Mouse (Mus musculus) liver, embryonic 13.5 days (tissue): ENCODE measurements at regions not wholly inside any gene's neighbourhood (a gene's known extent, or its start where the extent isn't known, plus 50 kb on each side); places are given as distances from the start of the nearest gene placed in this dataset.

ENCODE experiments used
- ATAC-seq: fragments of 200-750 bp; cut with Nextera tagmentation; 2 replicates; pipeline ENCODE4 v1.8.0; 2017; ENCODE audit warnings: low read depth, mild to moderate bottlenecking, moderate number of reproducible peaks, moderate library complexity
- DNase-seq: peaks from one replicate; pipeline ENCODE4 v3.0.0; 2022
- H3K27ac ChIP-seq: fragments of 300-500 bp; sonication (generic); 2 replicates; pipeline ENCODE4 v1.5.1; 2015; ENCODE audit warnings: moderate library complexity, mild to moderate bottlenecking, inconsistent platforms
- H3K27me3 ChIP-seq: fragments of 300-500 bp; sonication (generic); 2 replicates; pipeline ENCODE4 v1.6.1; 2015; ENCODE audit warnings: mild to moderate bottlenecking, inconsistent platforms
- H3K36me3 ChIP-seq: fragments of 300-500 bp; sonication (generic); 2 replicates; pipeline ENCODE4 v1.6.1; 2015; ENCODE audit warnings: mild to moderate bottlenecking, inconsistent platforms
- H3K4me1 ChIP-seq: fragments of 300-500 bp; sonication (generic); replicated peaks from 2 replicates; pipeline ENCODE4 v1.6.1; 2015; ENCODE audit warnings: inconsistent platforms
- H3K4me2 ChIP-seq: fragments of 300-500 bp; sonication (generic); 2 replicates; pipeline ENCODE4 v1.6.1; 2015; ENCODE audit warnings: inconsistent platforms, mild to moderate bottlenecking, moderate library complexity
- H3K4me3 ChIP-seq: fragments of 300-500 bp; sonication (generic); replicated peaks from 2 replicates; pipeline ENCODE4 v1.5.1; 2015; ENCODE audit warnings: mild to moderate bottlenecking, inconsistent platforms
- H3K9ac ChIP-seq: fragments of 300-500 bp; sonication (generic); 2 replicates; pipeline ENCODE4 v1.6.1; 2015; ENCODE audit warnings: mild to moderate bottlenecking, inconsistent platforms
- H3K9me3 ChIP-seq: fragments of 300-500 bp; sonication (generic); replicated peaks from 2 replicates; pipeline ENCODE4 v1.6.1; 2016; ENCODE audit warnings: inconsistent platforms
- WGBS: fragments of 180-500 bp; shearing (Covaris S2); methylation state at CpG from one replicate; pipeline ENCODE4 v1.1.7; 2015; ENCODE audit not compliant: insufficient replicate concordance; 5-methylcytosine and 5-hydroxymethylcytosine counted together

DNA sequence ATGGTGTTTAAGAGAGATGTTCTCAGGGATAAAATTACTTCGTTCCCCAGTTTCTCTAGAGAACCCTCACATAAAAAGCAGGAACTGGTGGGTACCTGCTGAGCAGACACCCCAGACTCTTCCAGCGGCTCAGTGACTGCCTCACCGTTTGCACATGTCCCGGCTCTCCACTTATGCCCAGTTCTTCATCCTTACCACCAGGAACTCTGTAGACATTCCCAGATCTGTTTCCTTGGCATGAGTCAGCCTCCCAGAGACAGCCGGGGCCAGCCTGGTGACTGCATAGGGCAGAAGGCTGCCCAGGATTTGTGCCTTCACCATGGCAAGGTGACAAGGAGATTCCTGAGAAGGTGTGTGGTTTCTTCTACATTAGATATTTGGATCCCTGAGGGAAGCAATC is 81.6 kb upstream of the Rasgrf1 start:
- Histone ChIP-seq H3K27ac (no peak overlapping the region), H3K36me3 (no peaks in the 10 kb centered on the region), H3K9ac (no peak overlapping the region), H3K4me2 (no peak overlapping the region), H3K27me3 (no peaks in the 10 kb centered on the region), H3K4me1 (no peaks in the 10 kb centered on the region), H3K4me3 (no peak overlapping the region), H3K9me3 (no peaks in the 10 kb centered on the region)
- ATAC-seq (no peak), DNase-seq (no peak)
- 72% methylated on average over 5 of the region's 5 CpGs for WGBS

DNA sequence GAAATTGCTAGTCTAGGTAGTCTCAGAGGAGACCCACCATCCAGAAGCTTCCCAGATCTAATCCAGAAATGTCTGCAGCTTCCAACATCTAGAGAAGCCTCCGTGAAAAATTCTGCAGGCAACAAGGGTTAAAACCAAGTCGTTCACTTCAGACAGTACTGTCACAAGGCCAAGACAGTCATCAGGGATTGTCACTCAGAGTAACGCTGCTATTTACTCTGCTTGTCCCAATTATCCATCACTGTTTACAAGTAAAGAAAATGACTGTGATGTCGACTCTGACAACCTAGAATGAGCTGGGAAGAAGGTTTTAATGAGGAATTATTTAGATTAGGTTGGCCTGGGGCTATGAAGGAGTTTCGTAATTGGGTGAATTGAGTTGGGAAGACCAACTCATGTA is 82.1 kb upstream of the Rasgrf1 start:
- DNase-seq = no peak
- Histone ChIP-seq H3K4me3 (no peak overlapping the region), H3K27ac (no peak overlapping the region), H3K4me1 (no peaks in the 10 kb centered on the region), H3K4me2 (peak overlapping the region; percentile 38; the same call in 1 of the 2 replicates), H3K9me3 (no peaks in the 10 kb centered on the region), H3K36me3 (no peaks in the 10 kb centered on the region), H3K9ac (no peak overlapping the region), H3K27me3 (no peaks in the 10 kb centered on the region)
- no peak for ATAC-seq
- 55% methylated on average over 5 of the region's 5 CpGs for WGBS

DNA sequence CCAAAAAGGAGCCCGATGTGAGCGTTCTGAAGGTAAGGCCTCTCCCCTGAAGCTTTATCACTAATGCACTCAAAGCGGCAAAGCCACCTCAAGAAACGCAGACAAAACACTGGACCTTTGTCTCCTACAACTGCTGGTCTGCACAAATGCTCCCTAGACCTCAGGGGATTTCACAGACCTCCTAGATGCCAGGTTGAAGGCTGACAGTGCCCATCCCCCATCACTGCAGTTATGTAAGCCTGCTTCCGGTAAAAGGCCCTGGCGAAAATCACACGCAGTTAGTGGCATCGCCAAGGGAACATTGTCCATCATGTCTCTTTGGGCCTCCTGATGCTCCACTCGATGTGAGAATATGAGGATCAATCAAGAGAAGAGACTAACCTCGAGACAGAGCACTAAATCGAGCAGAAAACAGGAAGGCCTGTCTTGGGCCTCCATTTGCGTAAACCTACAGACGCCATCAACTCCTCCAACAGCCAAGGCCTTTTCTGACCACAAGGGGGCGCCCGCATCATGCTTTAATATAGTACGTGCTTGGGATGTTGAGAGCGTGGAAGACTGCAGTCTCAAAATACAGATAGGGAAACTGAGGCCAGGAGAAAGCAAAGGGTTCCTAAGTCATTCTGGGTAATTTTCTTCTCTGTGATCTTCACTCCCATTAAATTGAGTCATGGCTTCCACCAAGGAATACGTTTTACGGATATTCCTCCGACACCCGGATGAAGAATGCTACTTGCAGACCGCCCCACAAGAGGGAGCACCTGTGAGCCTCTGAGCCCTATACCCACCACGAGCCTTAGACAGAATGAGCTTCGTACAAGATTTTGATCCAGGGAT is 82.8 kb upstream of the Rasgrf1 start:
- Histone ChIP-seq H3K9me3 (no peaks in the 10 kb centered on the region), H3K4me3 (no peak overlapping the region), H3K27ac (no peak overlapping the region), H3K4me2 (peak overlapping the region; percentile 38), H3K4me1 (no peaks in the 10 kb centered on the region), H3K9ac (no peak overlapping the region), H3K27me3 (no peaks in the 10 kb centered on the region), H3K36me3 (no peaks in the 10 kb centered on the region)
- DNase-seq (peak; percentile 42), ATAC-seq (peak; percentile 53; the same call in 1 of the 2 replicates)
- WGBS = 34% methylated on average over 24 of the region's 24 CpGs

DNA sequence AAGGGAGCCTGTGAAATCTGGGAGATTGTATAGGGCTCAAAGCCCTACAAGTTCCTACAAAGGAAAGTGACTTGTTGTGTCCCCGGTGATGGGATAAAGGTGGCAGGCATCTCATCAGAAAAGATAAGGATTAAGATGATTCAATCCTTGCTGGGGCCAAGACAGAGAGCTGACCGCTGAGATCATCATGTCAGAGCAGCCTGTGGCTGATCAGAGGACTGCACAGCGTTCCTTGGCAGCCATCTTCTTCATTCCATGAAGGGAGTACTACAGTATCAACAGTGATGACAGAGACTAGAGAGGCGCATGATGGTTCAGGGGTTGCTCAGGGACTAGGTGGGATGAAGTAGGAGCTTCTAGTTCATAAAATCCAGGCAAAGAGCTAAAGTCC is 83.6 kb upstream of the Ankrd34c start:
- Histone ChIP-seq H3K9ac (no peak overlapping the region), H3K27ac (no peak overlapping the region), H3K4me3 (no peak overlapping the region), H3K36me3 (no peaks in the 10 kb centered on the region), H3K27me3 (no peaks in the 10 kb centered on the region), H3K9me3 (no peaks in the 10 kb centered on the region), H3K4me1 (no peaks in the 10 kb centered on the region), H3K4me2 (no peak overlapping the region)
- 57% methylated on average over 4 of the region's 4 CpGs for WGBS
- no peak for ATAC-seq
- no peak for DNase-seq

DNA sequence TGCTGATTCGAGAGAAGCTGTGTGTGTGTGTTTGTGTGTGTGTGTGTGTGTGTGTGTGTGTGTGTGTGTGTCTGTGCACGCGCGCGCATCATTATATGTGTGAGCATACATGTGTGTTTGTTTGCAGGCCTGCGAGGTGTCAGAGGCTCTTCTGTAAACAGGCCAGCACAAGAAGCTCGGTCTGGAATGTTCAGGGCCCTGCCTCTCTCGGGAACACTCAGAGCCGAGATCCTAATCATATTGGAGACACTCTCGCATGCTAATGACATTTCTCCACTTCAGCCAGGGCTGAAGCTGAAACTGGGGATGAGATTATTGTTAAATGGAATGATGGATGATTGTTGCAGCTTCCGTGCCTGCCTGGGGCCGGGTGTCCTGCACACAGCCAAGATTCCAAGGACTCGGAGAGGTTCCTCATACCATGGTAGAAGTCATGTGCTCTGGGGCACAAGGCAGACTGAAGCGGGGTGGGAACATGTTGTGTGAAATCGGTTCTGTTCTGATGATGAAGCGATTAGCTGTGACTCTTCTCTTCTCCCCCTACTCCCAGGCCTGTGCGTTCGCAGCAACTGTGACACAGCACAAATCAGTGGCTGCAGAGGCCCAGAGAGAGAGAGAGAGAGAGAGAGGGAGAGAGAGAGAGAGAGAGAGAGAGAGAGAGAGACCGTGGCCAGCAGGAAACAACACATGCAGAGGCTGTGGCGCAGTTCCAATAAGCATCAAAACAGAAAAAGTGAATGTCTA is 83.0 kb upstream of the Ankrd34c start:
- DNase-seq = no peak
- H3K27me3 ChIP-seq = no peaks in the 10 kb centered on the region
- H3K4me3 ChIP-seq = no peak overlapping the region
- no peaks in the 10 kb centered on the region for H3K4me1 ChIP-seq
- H3K9me3 ChIP-seq = no peaks in the 10 kb centered on the region
- H3K27ac ChIP-seq = no peak overlapping the region
- H3K4me2 ChIP-seq = no peak overlapping the region
- H3K9ac ChIP-seq = no peak overlapping the region
- ATAC-seq = no peak
- no peaks in the 10 kb centered on the region for H3K36me3 ChIP-seq
- 57% methylated on average over 20 of the region's 20 CpGs for WGBS

DNA sequence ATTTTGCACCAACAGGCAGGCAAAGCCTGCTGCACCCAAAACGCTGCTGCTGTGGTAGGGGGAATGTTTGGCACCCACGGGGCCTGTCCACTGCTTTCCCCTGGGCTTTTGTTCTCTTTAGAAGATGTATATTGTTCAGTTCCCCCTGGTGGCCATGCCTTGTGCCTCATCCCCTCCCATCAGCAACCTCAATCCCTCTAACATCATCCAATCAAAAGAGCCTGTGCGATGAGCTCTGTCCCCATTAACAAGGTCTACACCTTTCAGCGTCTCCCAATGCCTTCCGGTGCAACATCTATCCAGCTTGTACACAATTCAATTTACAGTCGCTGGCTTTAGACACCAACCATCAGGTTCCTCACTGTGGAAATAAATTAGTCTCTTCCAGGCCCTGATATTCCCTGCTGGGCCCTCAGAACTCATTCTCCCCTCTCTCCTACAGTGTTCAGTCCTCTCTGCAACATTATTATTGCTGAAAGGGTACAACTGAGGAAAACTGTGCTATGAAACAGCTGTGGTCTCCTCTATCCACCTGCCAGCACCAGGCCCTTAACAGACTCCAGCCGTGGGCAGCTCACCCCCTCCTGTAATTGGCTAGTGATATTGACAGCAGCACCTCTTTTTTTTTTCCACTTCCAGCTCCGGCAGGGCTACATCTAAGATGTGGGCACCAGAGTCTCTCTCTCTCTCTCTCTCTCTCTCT is 75.5 kb upstream of the Ankrd34c start:
- DNase-seq (no peak), ATAC-seq (no peak)
- no peaks in the 10 kb centered on the region for H3K27me3 ChIP-seq
- H3K4me3 ChIP-seq = no peak overlapping the region
- no peaks in the 10 kb centered on the region for H3K4me1 ChIP-seq
- WGBS = 42% methylated on average over 8 of the region's 8 CpGs
- no peaks in the 10 kb centered on the region for H3K36me3 ChIP-seq
- no peak overlapping the region for H3K27ac ChIP-seq
- no peak overlapping the region for H3K9ac ChIP-seq
- H3K9me3 ChIP-seq = no peaks in the 10 kb centered on the region
- H3K4me2 ChIP-seq = no peak overlapping the region

DNA sequence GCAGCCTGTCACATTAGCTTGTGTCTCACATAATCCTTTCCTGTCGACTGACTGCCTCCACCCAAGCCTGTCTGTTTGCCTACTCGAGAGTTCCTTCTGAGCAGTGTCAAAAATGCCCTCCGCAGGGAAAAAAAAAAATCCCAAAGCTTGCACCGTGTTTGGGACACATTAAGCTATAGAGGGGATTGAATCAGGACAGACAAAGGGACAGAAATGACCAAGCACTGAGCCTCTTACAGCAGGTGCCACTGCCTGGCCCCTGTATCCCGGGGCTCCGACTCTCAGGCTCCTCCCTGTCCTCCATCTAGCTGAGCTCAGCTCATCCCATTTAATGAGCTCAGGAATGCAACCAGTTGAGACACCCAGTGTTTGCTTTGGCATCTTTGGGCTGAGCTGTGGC is 69.1 kb upstream of the Ankrd34c start:
- 50% methylated on average over 6 of the region's 6 CpGs for WGBS

DNA sequence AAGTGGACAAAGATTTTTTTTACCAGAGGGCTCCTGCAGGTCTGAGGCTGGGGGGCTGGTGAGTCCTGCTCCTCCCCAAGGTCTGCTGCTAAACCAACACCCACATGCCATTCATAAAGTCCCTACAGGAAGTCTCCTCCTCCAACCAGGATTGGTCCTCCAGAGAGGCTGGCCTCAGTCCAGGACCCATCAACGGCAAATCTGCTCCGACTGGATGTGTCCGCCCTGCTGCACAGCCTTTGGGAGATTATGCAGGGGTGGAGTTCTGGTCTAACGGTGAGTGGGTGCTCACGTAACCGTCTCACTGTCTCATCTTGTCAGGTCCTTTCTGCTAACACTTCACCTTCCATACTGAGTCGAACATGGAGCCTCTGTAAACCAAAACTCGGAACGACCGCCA is 64.4 kb upstream of the Ankrd34c start:
- Histone ChIP-seq H3K9ac (no peak overlapping the region), H3K4me1 (no peaks in the 10 kb centered on the region), H3K4me3 (no peak overlapping the region), H3K36me3 (no peaks in the 10 kb centered on the region), H3K27ac (no peak overlapping the region), H3K4me2 (no peak overlapping the region), H3K27me3 (no peaks in the 10 kb centered on the region), H3K9me3 (no peaks in the 10 kb centered on the region)
- 77% methylated on average over 10 of the region's 10 CpGs for WGBS
- no peak for DNase-seq
- no peak for ATAC-seq

More for the DNA sequence above, 69.1 kb upstream of the Ankrd34c start:
- DNase-seq (no peak), ATAC-seq (no peak)
- Histone ChIP-seq H3K4me1 (no peaks in the 10 kb centered on the region), H3K9me3 (no peaks in the 10 kb centered on the region), H3K4me2 (no peak overlapping the region), H3K36me3 (no peaks in the 10 kb centered on the region), H3K27me3 (no peaks in the 10 kb centered on the region), H3K27ac (no peak overlapping the region), H3K4me3 (no peak overlapping the region), H3K9ac (no peak overlapping the region)

DNA sequence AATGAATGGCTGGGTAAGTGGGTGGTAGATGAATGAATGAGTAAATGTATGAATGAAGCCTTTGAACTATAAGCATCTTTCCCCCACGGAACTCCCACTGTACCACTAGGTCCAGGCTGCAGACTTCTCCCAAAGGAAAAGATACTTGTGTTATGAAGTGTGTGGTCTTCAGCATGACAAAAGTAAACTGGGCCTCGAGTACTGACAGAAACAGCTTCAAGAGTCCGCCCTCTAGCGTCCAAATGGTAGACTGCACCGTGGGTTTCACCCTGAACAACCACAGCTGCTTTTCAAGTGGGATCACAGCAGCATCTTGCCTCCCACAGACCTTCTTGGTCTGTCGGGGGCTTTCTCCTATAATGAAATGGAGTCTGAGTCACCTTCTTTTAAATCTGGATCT is 54.7 kb upstream of the Ankrd34c start:
- H3K27me3 ChIP-seq = no peaks in the 10 kb centered on the region
- H3K4me3 ChIP-seq = no peak overlapping the region
- no peak overlapping the region for H3K4me2 ChIP-seq
- no peaks in the 10 kb centered on the region for H3K36me3 ChIP-seq
- no peaks in the 10 kb centered on the region for H3K4me1 ChIP-seq
- H3K27ac ChIP-seq = no peak overlapping the region
- ATAC-seq (no peak), DNase-seq (no peak)
- WGBS = 7% methylated on average over 6 of the region's 6 CpGs
- H3K9ac ChIP-seq = no peak overlapping the region
- H3K9me3 ChIP-seq = no peaks in the 10 kb centered on the region

DNA sequence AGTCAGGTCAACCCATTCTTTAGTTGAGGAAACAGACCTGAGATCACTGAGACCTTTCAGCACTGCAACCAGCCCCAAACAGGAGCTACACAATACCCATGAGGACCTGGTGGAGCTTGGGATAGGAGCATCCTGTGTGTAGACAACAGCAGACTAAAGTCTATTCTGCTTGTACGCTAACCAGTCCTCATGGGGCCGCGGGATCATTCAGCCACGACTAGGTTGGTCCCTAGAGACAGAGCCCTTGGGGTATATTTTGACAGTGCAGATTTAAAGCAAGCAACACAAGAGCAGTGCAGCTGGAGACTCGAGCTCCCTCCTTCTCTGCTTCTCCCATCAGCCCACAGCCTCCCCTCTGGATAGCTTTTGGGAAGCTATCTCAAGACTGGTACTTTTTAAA is 51.7 kb upstream of the Ankrd34c start:
- H3K9ac ChIP-seq = no peak overlapping the region
- H3K27me3 ChIP-seq = no peaks in the 10 kb centered on the region
- no peak for DNase-seq
- ATAC-seq = no peak
- H3K4me3 ChIP-seq = no peak overlapping the region
- H3K4me2 ChIP-seq = no peak overlapping the region
- H3K4me1 ChIP-seq = no peaks in the 10 kb centered on the region
- no peak overlapping the region for H3K27ac ChIP-seq
- WGBS = 73% methylated on average over 5 of the region's 5 CpGs
- H3K9me3 ChIP-seq = no peaks in the 10 kb centered on the region
- no peaks in the 10 kb centered on the region for H3K36me3 ChIP-seq

DNA sequence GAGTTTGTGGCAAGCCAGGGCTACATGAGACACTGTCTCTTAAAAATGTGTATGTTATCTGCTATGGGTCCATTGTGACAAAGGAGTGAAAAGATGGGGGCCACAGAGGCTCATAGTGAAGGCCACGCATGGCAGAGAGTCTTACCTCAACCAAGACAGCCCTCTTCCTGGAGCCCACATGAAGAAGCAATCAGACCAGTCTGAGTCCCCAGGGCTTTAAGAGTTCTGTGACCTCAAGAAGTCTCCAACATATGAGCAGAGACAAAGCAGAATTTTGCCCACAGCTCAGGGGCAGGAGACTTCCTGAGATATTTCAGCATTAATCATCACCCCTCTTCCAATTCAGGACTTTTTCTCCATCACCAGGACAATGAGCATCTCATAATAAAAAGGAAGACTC is 50.4 kb upstream of the Ankrd34c start:
- no peak overlapping the region for H3K27ac ChIP-seq
- no peaks in the 10 kb centered on the region for H3K9me3 ChIP-seq
- H3K4me3 ChIP-seq = no peak overlapping the region
- H3K4me2 ChIP-seq = no peak overlapping the region
- no peak for ATAC-seq
- DNase-seq = no peak
- WGBS = 66% methylated on average over 1 of the region's 1 CpGs
- no peaks in the 10 kb centered on the region for H3K4me1 ChIP-seq
- H3K36me3 ChIP-seq = no peaks in the 10 kb centered on the region
- no peaks in the 10 kb centered on the region for H3K27me3 ChIP-seq
- no peak overlapping the region for H3K9ac ChIP-seq
